Mouse (Mus musculus): ENCODE data around the gene Rnf121.

The Rnf121 gene

GRCm38 (mm10) chr7:102065046-102065891, at the start of gene Rnf121, which contains the start of the genes Xndc1 and Xntrpc:
Gene Rnf121 (minus strand): TSS chr7:102065469.
Gene Xndc1 (plus strand): TSS chr7:102065511.
Gene Xntrpc (plus strand): TSS chr7:102065713.
- DNase-seq, result peak; percentile 94

GRCm38 (mm10) chr7:102113151-102113729, 48.0 kb upstream of the Rnf121 start:
- DNase-seq, result no peak

GRCm38 (mm10) chr7:102109746-102110145, 44.5 kb upstream of the Rnf121 start:
- DNase-seq, result no peak

GRCm38 (mm10) chr7:102109171-102109570, 43.9 kb upstream of the Rnf121 start, which contains the start of gene Art5:
Gene Art5 (minus strand): TSS chr7:102109489.
- DNase-seq, result no peak

GRCm38 (mm10) chr7:102108206-102108605, 42.9 kb upstream of the Rnf121 start:
- no peak for DNase-seq

GRCm38 (mm10) chr7:102106700-102107141, 41.5 kb upstream of the Rnf121 start:
- DNase-seq, result no peak

GRCm38 (mm10) chr7:102104126-102104525, 38.9 kb upstream of the Rnf121 start:
- peak; percentile 57 for DNase-seq

GRCm38 (mm10) chr7:102103555-102103954, 38.3 kb upstream of the Rnf121 start:
- DNase-seq, result no peak

GRCm38 (mm10) chr7:102102696-102103095, 37.4 kb upstream of the Rnf121 start:
- no peak for DNase-seq

GRCm38 (mm10) chr7:102102241-102102640, 37.0 kb upstream of the Rnf121 start:
- no peak for DNase-seq

GRCm38 (mm10) chr7:102101487-102101886, 36.2 kb upstream of the Rnf121 start, which contains the start of gene Art1:
Gene Art1 (plus strand): TSS chr7:102101743.
- no peak for DNase-seq

GRCm38 (mm10) chr7:102100868-102101267, 35.6 kb upstream of the Rnf121 start:
- DNase-seq, result no peak

GRCm38 (mm10) chr7:102099760-102100661, 34.7 kb upstream of the Rnf121 start:
- peak; percentile 70 for DNase-seq

- DNase-seq, result no peak
Observed at GRCm38 (mm10) chr7:102087336-102087735, 22.1 kb upstream of the Rnf121 start.

GRCm38 (mm10) chr7:102084041-102084696, 18.9 kb upstream of the Rnf121 start:
- DNase-seq, result no peak

GRCm38 (mm10) chr7:102082816-102083215, 17.5 kb upstream of the Rnf121 start, which contains the start of gene Trpc2:
Gene Trpc2 (plus strand): TSS chr7:102083116.
- DNase-seq, result no peak

GRCm38 (mm10) chr7:102081784-102082183, 16.5 kb upstream of the Rnf121 start:
- DNase-seq, result no peak

GRCm38 (mm10) chr7:102080311-102080710, 15.0 kb upstream of the Rnf121 start:
- no peak for DNase-seq

GRCm38 (mm10) chr7:102078517-102078916, 13.2 kb upstream of the Rnf121 start:
- DNase-seq, result peak; percentile 63

- peak; percentile 31 for DNase-seq
Observed at GRCm38 (mm10) chr7:102076714-102077296, 11.5 kb upstream of the Rnf121 start.

GRCm38 (mm10) chr7:102066363-102066762, 1.1 kb upstream of the Rnf121 start:
- no peak for DNase-seq

GRCm38 (mm10) chr7:102064655-102065045, 619 bp downstream of the Rnf121 start:
- DNase-seq, result no peak

All from lung, postnatal 36 days (tissue).